Mouse (Mus musculus): ENCODE results near the gene Gm13271. TPM values are rescaled to one million over a fixed set of nuclear protein-coding genes. Genes with fewer than 3 reads are reported as not detected.

Gene Gm13271
- total RNA-seq, 2 experiments from 2014 or later = not detected

Other genes starting within 250 kb of the Gm13271 start
Only the 30 nearest of the 32 such genes appear.
- gene Ifna14, start 183.1 kb upstream of the Gm13271 start, total RNA-seq (2015; ENCODE audit: low replicate concordance) = not detected in 2 replicates
- gene Ifna14, start 183.1 kb upstream of the Gm13271 start, total RNA-seq (2017; ENCODE audit: low replicate concordance) = not detected in 2 replicates
- gene Ifna9, start 162.5 kb upstream of the Gm13271 start, total RNA-seq (2015; ENCODE audit: low replicate concordance) = not detected in 2 replicates
- not detected in 2 replicates for gene Ifna9, start 162.5 kb upstream of the Gm13271 start, total RNA-seq (2017; ENCODE audit: low replicate concordance)
- gene Ifna12, start 151.5 kb upstream of the Gm13271 start, total RNA-seq (2015; ENCODE audit: low replicate concordance) = not detected in 2 replicates
- not detected in 2 replicates for gene Ifna12, start 151.5 kb upstream of the Gm13271 start, total RNA-seq (2017; ENCODE audit: low replicate concordance)
- gene C87499, start 120.5 kb upstream of the Gm13271 start, total RNA-seq (2015; ENCODE audit: low replicate concordance) = not detected in 2 replicates
- not detected in 2 replicates for gene C87499, start 120.5 kb upstream of the Gm13271 start, total RNA-seq (2017; ENCODE audit: low replicate concordance)
- gene Ifna13, start 110.4 kb upstream of the Gm13271 start, total RNA-seq (2015; ENCODE audit: low replicate concordance) = not detected in 2 replicates
- gene Ifna13, start 110.4 kb upstream of the Gm13271 start, total RNA-seq (2017; ENCODE audit: low replicate concordance) = not detected in 2 replicates
- not detected in 2 replicates for gene Ifna16, start 77.9 kb upstream of the Gm13271 start, total RNA-seq (2015; ENCODE audit: low replicate concordance)
- gene Ifna16, start 77.9 kb upstream of the Gm13271 start, total RNA-seq (2017; ENCODE audit: low replicate concordance) = not detected in 2 replicates
- not detected in 2 replicates for gene Ifna2, start 71.0 kb upstream of the Gm13271 start, total RNA-seq (2015; ENCODE audit: low replicate concordance)
- not detected in 2 replicates for gene Ifna2, start 71.0 kb upstream of the Gm13271 start, total RNA-seq (2017; ENCODE audit: low replicate concordance)
- gene Ifnab, start 63.5 kb upstream of the Gm13271 start, total RNA-seq (2015; ENCODE audit: low replicate concordance) = not detected in 2 replicates
- gene Ifnab, start 63.5 kb upstream of the Gm13271 start, total RNA-seq (2017; ENCODE audit: low replicate concordance) = not detected in 2 replicates
- gene Gm26566, start 33.1 kb upstream of the Gm13271 start, total RNA-seq (2015; ENCODE audit: low replicate concordance) = not detected in 2 replicates
- gene Gm26566, start 33.1 kb upstream of the Gm13271 start, total RNA-seq (2017; ENCODE audit: low replicate concordance) = not detected in 2 replicates
- gene Klhl9, start 32.4 kb upstream of the Gm13271 start, total RNA-seq (2015; ENCODE audit: low replicate concordance) = 18.6 and 26.3 TPM in 2 replicates
- gene Klhl9, start 32.4 kb upstream of the Gm13271 start, total RNA-seq (2017; ENCODE audit: low replicate concordance) = 24.0 and 29.5 TPM in 2 replicates
- gene Gm13283, start 5.3 kb downstream of the Gm13271 start, total RNA-seq (2015; ENCODE audit: low replicate concordance) = not detected in 2 replicates
- not detected in 2 replicates for gene Gm13283, start 5.3 kb downstream of the Gm13271 start, total RNA-seq (2017; ENCODE audit: low replicate concordance)
- not detected in 2 replicates for gene Gm13290, start 19.0 kb downstream of the Gm13271 start, total RNA-seq (2015; ENCODE audit: low replicate concordance)
- gene Gm13290, start 19.0 kb downstream of the Gm13271 start, total RNA-seq (2017; ENCODE audit: low replicate concordance) = not detected in 2 replicates
- not detected in 2 replicates for gene Gm13289, start 22.1 kb downstream of the Gm13271 start, total RNA-seq (2015; ENCODE audit: low replicate concordance)
- not detected in 2 replicates for gene Gm13289, start 22.1 kb downstream of the Gm13271 start, total RNA-seq (2017; ENCODE audit: low replicate concordance)
- not detected in 2 replicates for gene Gm13272, start 25.0 kb downstream of the Gm13271 start, total RNA-seq (2015; ENCODE audit: low replicate concordance)
- gene Gm13272, start 25.0 kb downstream of the Gm13271 start, total RNA-seq (2017; ENCODE audit: low replicate concordance) = not detected in 2 replicates
- gene Ifnz, start 27.3 kb downstream of the Gm13271 start, total RNA-seq (2015; ENCODE audit: low replicate concordance) = not detected in 2 replicates
- gene Ifnz, start 27.3 kb downstream of the Gm13271 start, total RNA-seq (2017; ENCODE audit: low replicate concordance) = not detected in 2 replicates
- not detected in 2 replicates for gene Gm13276, start 30.8 kb downstream of the Gm13271 start, total RNA-seq (2015; ENCODE audit: low replicate concordance)
- gene Gm13276, start 30.8 kb downstream of the Gm13271 start, total RNA-seq (2017; ENCODE audit: low replicate concordance) = not detected in 2 replicates
- not detected in 2 replicates for gene Gm13277, start 33.8 kb downstream of the Gm13271 start, total RNA-seq (2015; ENCODE audit: low replicate concordance)
- gene Gm13277, start 33.8 kb downstream of the Gm13271 start, total RNA-seq (2017; ENCODE audit: low replicate concordance) = not detected in 2 replicates
- not detected in 2 replicates for gene Gm13278, start 36.7 kb downstream of the Gm13271 start, total RNA-seq (2015; ENCODE audit: low replicate concordance)
- not detected in 2 replicates for gene Gm13278, start 36.7 kb downstream of the Gm13271 start, total RNA-seq (2017; ENCODE audit: low replicate concordance)
- gene Gm13275, start 39.6 kb downstream of the Gm13271 start, total RNA-seq (2015; ENCODE audit: low replicate concordance) = not detected in 2 replicates
- not detected in 2 replicates for gene Gm13275, start 39.6 kb downstream of the Gm13271 start, total RNA-seq (2017; ENCODE audit: low replicate concordance)
- not detected in 2 replicates for gene Gm13279, start 42.5 kb downstream of the Gm13271 start, total RNA-seq (2015; ENCODE audit: low replicate concordance)
- gene Gm13279, start 42.5 kb downstream of the Gm13271 start, total RNA-seq (2017; ENCODE audit: low replicate concordance) = not detected in 2 replicates
- gene Gm13285, start 44.8 kb downstream of the Gm13271 start, total RNA-seq (2015; ENCODE audit: low replicate concordance) = not detected in 2 replicates
- not detected in 2 replicates for gene Gm13285, start 44.8 kb downstream of the Gm13271 start, total RNA-seq (2017; ENCODE audit: low replicate concordance)
- not detected in 2 replicates for gene Gm13287, start 48.4 kb downstream of the Gm13271 start, total RNA-seq (2015; ENCODE audit: low replicate concordance)
- gene Gm13287, start 48.4 kb downstream of the Gm13271 start, total RNA-seq (2017; ENCODE audit: low replicate concordance) = not detected in 2 replicates
- not detected in 2 replicates for gene Gm13288, start 50.7 kb downstream of the Gm13271 start, total RNA-seq (2015; ENCODE audit: low replicate concordance)
- not detected in 2 replicates for gene Gm13288, start 50.7 kb downstream of the Gm13271 start, total RNA-seq (2017; ENCODE audit: low replicate concordance)
- not detected in 2 replicates for gene Ifna7, start 61.4 kb downstream of the Gm13271 start, total RNA-seq (2015; ENCODE audit: low replicate concordance)
- gene Ifna7, start 61.4 kb downstream of the Gm13271 start, total RNA-seq (2017; ENCODE audit: low replicate concordance) = not detected in 2 replicates
- gene Ifna11, start 65.1 kb downstream of the Gm13271 start, total RNA-seq (2015; ENCODE audit: low replicate concordance) = not detected in 2 replicates
- gene Ifna11, start 65.1 kb downstream of the Gm13271 start, total RNA-seq (2017; ENCODE audit: low replicate concordance) = not detected in 2 replicates
- not detected in 2 replicates for gene Ifna6, start 72.5 kb downstream of the Gm13271 start, total RNA-seq (2015; ENCODE audit: low replicate concordance)
- gene Ifna6, start 72.5 kb downstream of the Gm13271 start, total RNA-seq (2017; ENCODE audit: low replicate concordance) = not detected in 2 replicates
- not detected in 2 replicates for gene Ifna5, start 80.7 kb downstream of the Gm13271 start, total RNA-seq (2015; ENCODE audit: low replicate concordance)
- not detected in 2 replicates for gene Ifna5, start 80.7 kb downstream of the Gm13271 start, total RNA-seq (2017; ENCODE audit: low replicate concordance)
- gene Ifna4, start 87.0 kb downstream of the Gm13271 start, total RNA-seq (2015; ENCODE audit: low replicate concordance) = not detected in 2 replicates
- gene Ifna4, start 87.0 kb downstream of the Gm13271 start, total RNA-seq (2017; ENCODE audit: low replicate concordance) = not detected in 2 replicates
- not detected in 2 replicates for gene Ifna1, start 95.2 kb downstream of the Gm13271 start, total RNA-seq (2015; ENCODE audit: low replicate concordance)
- not detected in 2 replicates for gene Ifna1, start 95.2 kb downstream of the Gm13271 start, total RNA-seq (2017; ENCODE audit: low replicate concordance)
- gene Ifne, start 125.3 kb downstream of the Gm13271 start, total RNA-seq (2015; ENCODE audit: low replicate concordance) = not detected in 2 replicates
- not detected in 2 replicates for gene Ifne, start 125.3 kb downstream of the Gm13271 start, total RNA-seq (2017; ENCODE audit: low replicate concordance)